Mouse (Mus musculus) midbrain, embryonic 13.5 days (tissue): Measurements from ENCODE around the gene Dnase1l1. TPM values are rescaled to one million over a fixed set of nuclear protein-coding genes. Genes with fewer than 3 reads are reported as not detected.

Source experiments
- ATAC-seq: fragments of 200-750 bp; cut with Nextera tagmentation; 2 replicates; pipeline ENCODE4 v1.8.0; 2017; ENCODE audit warnings: mild to moderate bottlenecking, moderate TSS enrichment, moderate library complexity
- H3K27ac ChIP-seq: fragments of 300-500 bp; sonication (generic); 2 replicates; pipeline ENCODE4 v1.5.1; 2015; ENCODE audit warnings: inconsistent platforms, mild to moderate bottlenecking, moderate library complexity
- H3K27me3 ChIP-seq: fragments of 300-500 bp; sonication (generic); 2 replicates; pipeline ENCODE4 v1.6.1; 2015; ENCODE audit warnings: mild to moderate bottlenecking, inconsistent platforms
- H3K36me3 ChIP-seq: fragments of 300-500 bp; sonication (generic); 2 replicates; pipeline ENCODE4 v1.6.1; 2015; ENCODE audit warnings: mild to moderate bottlenecking, inconsistent platforms
- H3K4me1 ChIP-seq: fragments of 300-500 bp; sonication (generic); replicated peaks from 2 replicates; pipeline ENCODE4 v1.6.1; 2015; ENCODE audit warnings: inconsistent platforms
- H3K4me2 ChIP-seq: fragments of 300-500 bp; sonication (generic); replicated peaks from 2 replicates; pipeline ENCODE4 v1.6.1; 2015; ENCODE audit warnings: moderate library complexity, mild to moderate bottlenecking, inconsistent platforms
- H3K4me3 ChIP-seq: fragments of 300-500 bp; sonication (generic); replicated peaks from 2 replicates; pipeline ENCODE4 v1.5.1; 2015; ENCODE audit warnings: mild to moderate bottlenecking, inconsistent platforms
- H3K9ac ChIP-seq: fragments of 300-500 bp; sonication (generic); replicated peaks from 2 replicates; pipeline ENCODE4 v1.6.1; 2015; ENCODE audit warnings: mild to moderate bottlenecking, inconsistent platforms
- H3K9me3 ChIP-seq: fragments of 300-500 bp; sonication (generic); 2 replicates; pipeline ENCODE4 v1.6.1; 2016; ENCODE audit warnings: mild to moderate bottlenecking, inconsistent platforms
- whole genome bisulfite sequencing: fragments of 180-500 bp; shearing (Covaris S2); methylation state at CpG from one replicate; pipeline ENCODE4 v1.1.7; 2015; 5-methylcytosine and 5-hydroxymethylcytosine counted together
- polyA plus RNA-seq: library from polyadenylated mRNA; unstranded; fragments of >200 nt; fragmentation: Nextera tagmentation; extraction: Ambion mirVana; gene quantifications from 2 replicates; pipeline ENCODE4 v1.2.1, GENCODE M21; 2015

Gene Dnase1l1
- polyA plus RNA-seq, 1 experiment from 2014 or later = 3.0 TPM

DNA sequence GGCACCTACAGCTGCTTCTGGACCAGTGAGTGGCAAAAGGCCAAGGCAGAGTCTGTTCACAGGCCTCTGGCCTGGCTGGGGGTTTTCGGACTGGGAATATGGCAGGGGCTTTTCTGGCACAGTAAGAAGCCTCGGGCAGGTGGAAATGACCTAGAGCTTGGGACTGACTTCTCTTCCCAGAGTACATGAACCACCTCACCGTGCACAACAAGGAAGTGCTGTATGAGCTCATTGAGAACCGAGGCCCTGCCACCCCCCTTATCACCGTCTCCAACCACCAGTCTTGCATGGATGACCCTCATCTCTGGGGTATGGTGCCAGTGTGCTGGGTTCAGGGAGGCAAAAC lies 928 bp upstream of the Dnase1l1 start:
- peak overlapping the region; percentile 77 for H3K27ac ChIP-seq
- peak overlapping the region; percentile 82 for H3K9ac ChIP-seq
- H3K36me3 ChIP-seq = 0 out of 2 replicates have a peak, but pooled peaks cover under 1% of the 10 kb centered on the region
- ATAC-seq = peak; percentile 48; the same call in 1 of the 2 replicates
- no peaks in the 10 kb centered on the region for H3K9me3 ChIP-seq
- WGBS = 39% methylated on average over 5 of the region's 5 CpGs
- H3K27me3 ChIP-seq = no peaks in the 10 kb centered on the region
- peak overlapping the region; percentile 61 for H3K4me2 ChIP-seq
- peak overlapping the region; percentile 61 for H3K4me3 ChIP-seq
- peaks cover 14% of the 10 kb centered on the region for H3K4me1 ChIP-seq

DNA sequence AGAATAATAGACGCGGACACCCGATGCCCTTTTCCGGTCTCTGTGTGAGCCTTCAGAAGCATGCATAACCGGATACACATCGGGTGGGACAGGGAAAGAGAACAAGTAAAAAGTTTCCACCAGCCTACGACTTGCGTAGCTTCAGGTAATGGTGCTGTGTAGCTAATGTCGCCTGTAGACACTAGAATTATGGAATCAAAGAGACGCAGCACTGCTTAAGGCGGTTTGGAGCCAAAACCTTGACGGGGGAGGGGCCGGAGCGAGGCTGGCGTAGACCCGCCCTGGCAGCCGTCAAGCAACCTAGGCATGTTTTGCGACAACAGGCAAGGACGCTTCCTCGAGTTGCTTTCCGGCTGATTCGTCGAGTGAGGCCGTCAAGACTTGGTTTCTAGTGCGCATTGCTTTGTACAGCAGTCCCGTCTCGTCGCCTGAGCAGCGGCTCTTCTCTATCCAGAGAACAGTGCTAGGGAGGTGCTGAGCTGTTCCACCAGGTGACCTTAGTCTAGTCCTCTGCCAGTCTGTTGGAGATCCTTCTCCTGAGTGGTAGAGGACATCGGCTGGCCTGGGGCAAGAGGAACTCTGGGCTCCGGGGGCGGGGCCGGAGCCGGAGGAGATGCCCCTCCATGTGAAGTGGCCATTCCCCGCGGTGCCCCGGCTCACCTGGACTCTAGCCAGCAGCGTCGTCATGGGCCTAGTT lies 406 bp upstream of the Dnase1l1 start:
- Histone ChIP-seq H3K4me3 (peak overlapping the region; percentile 61), H3K9me3 (no peaks in the 10 kb centered on the region)
- ATAC-seq = peak; percentile 88

GRCm38 (mm10) chrX:74281041-74281731 lies 951 bp downstream of the Dnase1l1 start:
- Histone ChIP-seq H3K27me3 (no peaks in the 10 kb centered on the region), H3K27ac (0 out of 2 replicates have a peak overlapping the region, but pooled peaks have one; percentile 5), H3K4me3 (peak overlapping the region; percentile 61), H3K4me1 (peaks cover 14% of the 10 kb centered on the region), H3K9ac (peak overlapping the region; percentile 82), H3K36me3 (no peaks in the 10 kb centered on the region), H3K9me3 (no peaks in the 10 kb centered on the region), H3K4me2 (peak overlapping the region; percentile 61)
- no peak; the same call in 1 of the 2 replicates for ATAC-seq
- 12% methylated on average over 14 of the region's 14 CpGs for WGBS

More for the DNA sequence above, 406 bp upstream of the Dnase1l1 start:
- no peaks in the 10 kb centered on the region for H3K27me3 ChIP-seq
- H3K4me2 ChIP-seq = peak overlapping the region; percentile 61
- 36% methylated on average over 39 of the region's 39 CpGs for WGBS
- peak overlapping the region; percentile 77 for H3K27ac ChIP-seq
- H3K4me1 ChIP-seq = peaks cover 14% of the 10 kb centered on the region
- peak overlapping the region; percentile 82 for H3K9ac ChIP-seq
- no peaks in the 10 kb centered on the region for H3K36me3 ChIP-seq

DNA sequence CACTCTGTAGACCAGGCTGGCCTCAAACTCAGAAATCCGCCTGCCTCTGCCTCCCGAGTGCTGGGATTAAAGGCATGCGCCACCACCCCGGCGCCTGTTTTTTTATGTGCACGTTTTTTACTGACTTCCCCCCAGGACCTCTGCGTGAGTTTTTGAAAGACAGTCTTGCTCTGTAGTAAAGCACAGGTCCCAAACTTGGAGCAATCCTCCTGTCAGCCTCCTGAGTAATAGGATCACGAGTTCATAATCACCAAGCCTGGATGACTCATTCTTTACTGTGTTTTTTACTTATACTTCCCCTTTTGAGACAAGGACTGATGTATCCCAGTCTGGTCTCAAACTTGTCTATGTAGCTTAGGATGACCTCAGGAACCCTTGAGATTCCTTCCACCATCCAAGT lies 4.2 kb downstream of the Dnase1l1 start:
- peaks cover 7% of the 10 kb centered on the region; the same call in 1 of the 2 replicates for H3K36me3 ChIP-seq
- H3K27ac ChIP-seq = no peak overlapping the region
- WGBS = 76% methylated on average over 8 of the region's 8 CpGs
- H3K4me3 ChIP-seq = no peak overlapping the region
- no peaks in the 10 kb centered on the region for H3K9me3 ChIP-seq
- no peaks in the 10 kb centered on the region for H3K27me3 ChIP-seq
- no peak overlapping the region for H3K4me2 ChIP-seq
- peaks cover 5% of the 10 kb centered on the region; the same call in 1 of the 2 replicates for H3K4me1 ChIP-seq
- no peak overlapping the region for H3K9ac ChIP-seq
- no peak for ATAC-seq

DNA sequence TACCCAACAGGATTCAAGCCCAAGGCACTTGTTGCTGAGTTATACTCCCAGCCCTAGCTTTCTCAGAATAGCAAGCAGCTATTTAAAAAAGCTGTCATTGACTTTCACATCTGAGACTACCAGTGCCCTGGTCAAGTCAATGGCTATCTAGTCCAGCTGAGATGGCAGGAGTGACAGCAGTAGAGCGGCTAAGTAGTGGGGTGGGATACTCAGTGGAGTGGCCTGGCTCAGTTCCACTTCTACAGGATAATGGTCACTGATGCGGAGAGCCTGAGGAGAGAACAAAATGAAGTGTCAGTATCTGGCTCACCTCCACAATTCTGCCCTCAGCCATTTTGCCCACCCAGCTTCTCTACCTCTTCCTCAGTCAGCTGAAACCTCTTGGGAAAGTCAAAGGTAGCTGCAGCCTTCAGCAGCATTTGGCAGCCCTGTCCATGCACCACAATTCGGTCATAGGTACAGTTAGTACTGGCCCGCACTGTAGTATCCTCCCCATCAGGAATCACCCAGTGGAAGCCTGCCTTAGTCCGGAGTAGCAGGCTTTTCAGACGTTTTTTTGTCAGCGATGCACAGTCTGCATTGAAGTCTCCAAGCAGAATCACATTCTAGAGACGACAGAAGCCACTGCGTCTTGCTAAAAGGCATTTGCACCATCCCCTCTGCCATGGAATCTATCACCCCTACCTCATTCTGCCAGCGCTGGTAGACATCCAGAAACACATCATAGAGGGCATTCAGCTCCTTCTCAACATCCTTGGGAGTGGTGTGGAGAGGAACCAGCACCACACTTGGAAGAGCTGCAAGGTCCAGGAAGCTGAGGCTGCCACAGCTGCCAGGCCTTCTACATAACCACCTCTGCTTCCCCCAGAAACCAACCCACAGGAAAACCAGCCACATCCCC lies 8.5 kb downstream of the Dnase1l1 start:
- H3K27me3 ChIP-seq = no peaks in the 10 kb centered on the region
- peaks cover 12% of the 10 kb centered on the region for H3K36me3 ChIP-seq
- H3K27ac ChIP-seq = peak overlapping the region; percentile 14; the same call in 1 of the 2 replicates
- no peak overlapping the region for H3K4me3 ChIP-seq
- H3K9ac ChIP-seq = no peak overlapping the region
- peaks cover 10% of the 10 kb centered on the region for H3K4me1 ChIP-seq
- 34% methylated on average over 10 of the region's 10 CpGs for WGBS
- H3K4me2 ChIP-seq = no peak overlapping the region
- H3K9me3 ChIP-seq = no peaks in the 10 kb centered on the region
- ATAC-seq = no peak

DNA sequence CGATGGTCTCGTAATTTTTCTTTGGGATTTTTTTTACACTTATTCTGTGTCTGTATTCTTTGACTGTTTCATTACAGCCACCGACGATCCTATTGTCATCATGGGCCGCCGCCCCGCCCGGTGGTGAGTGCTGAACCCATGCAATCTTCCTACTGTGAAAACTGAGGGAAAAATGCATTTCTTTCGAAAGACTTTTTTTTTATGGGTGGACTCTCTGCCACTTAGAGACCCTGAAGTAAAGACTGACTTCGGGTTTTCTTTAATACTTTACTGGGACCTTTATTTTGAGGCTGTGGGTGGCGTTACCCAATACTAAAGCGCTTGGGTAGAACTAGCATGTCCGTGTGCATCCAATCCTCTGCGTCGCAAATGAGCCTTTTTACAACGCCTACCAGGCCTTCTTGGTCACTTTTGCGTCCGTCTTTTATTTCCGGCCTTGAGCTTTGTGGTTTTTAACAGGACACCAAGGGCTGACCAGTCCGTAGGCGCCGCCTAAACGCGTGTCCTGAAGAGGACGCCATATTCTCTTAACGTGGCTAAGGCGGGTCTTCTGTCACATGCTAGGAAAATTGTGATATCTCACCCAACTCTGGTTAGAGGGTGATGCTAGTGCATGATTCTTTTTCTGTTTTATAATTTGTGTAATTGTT lies 11.1 kb downstream of the Dnase1l1 start:
- peaks cover 10% of the 10 kb centered on the region for H3K4me1 ChIP-seq
- peak overlapping the region; percentile 45; the same call in 1 of the 2 replicates for H3K27ac ChIP-seq
- no peaks in the 10 kb centered on the region for H3K9me3 ChIP-seq
- WGBS = 21% methylated on average over 27 of the region's 27 CpGs
- peaks cover 12% of the 10 kb centered on the region for H3K36me3 ChIP-seq
- peak overlapping the region; percentile 78 for H3K9ac ChIP-seq
- peak overlapping the region; percentile 64 for H3K4me2 ChIP-seq
- 0 out of 2 replicates have a peak, but pooled peaks have one; percentile 0 for ATAC-seq
- H3K27me3 ChIP-seq = no peaks in the 10 kb centered on the region
- peak overlapping the region; percentile 66 for H3K4me3 ChIP-seq

DNA sequence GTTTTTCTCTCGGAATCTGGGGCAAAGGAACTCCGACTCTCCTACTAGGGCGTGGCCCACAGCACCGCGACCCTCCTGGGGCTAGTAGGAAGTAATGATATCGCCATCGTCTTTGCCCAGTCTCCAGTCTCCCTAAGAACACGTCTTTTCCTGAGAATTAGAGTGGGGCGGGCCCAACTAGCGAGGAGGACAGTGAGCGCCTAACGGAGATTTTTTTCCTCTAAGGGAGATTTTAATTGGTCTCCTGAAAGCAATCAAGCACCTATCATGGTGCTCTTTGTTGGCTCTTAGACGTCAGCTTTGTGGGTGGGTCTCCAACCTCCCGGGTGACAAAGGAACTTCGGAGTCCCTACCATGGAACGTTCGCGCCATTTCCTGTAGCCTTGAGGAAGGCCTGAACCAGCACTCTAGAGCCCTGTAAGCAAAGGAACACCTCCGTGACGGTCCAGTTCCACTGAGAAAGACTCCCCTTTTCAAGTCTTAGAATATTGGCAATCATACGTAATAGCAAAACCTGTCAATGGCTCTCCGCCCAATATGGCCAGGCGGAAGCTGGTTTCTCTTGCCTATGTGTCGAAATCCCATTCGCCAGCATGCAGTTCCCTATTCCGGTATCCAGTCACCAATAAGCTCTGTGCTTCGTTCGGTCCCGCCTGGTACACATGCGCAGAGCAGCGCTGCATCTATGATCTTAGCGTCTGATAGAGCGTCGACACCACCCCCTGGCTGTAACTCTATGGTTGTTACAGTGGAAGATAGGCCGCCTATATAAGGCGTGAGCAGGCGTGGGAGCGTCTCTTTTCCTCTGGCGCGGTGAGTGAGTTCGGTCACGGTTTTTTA lies 11.9 kb downstream of the Dnase1l1 start, which contains the start of gene Rpl10:
TSS of gene Rpl10 (plus strand) at position 751 of the 840 bp plus-strand sequence.
- peak; percentile 96 for ATAC-seq
- Histone ChIP-seq H3K27me3 (no peaks in the 10 kb centered on the region), H3K36me3 (peaks cover 12% of the 10 kb centered on the region), H3K4me2 (peak within 1 kb of the TSS; percentile 64), H3K9me3 (no peaks in the 10 kb centered on the region), H3K9ac (peak within 1 kb of the TSS; percentile 78), H3K27ac (peak within 1 kb of the TSS; percentile 97), H3K4me1 (peaks cover 10% of the 10 kb centered on the region), H3K4me3 (peak within 1 kb of the TSS; percentile 66)
- 18% methylated on average over 42 of the region's 42 CpGs for WGBS

- H3K4me3 ChIP-seq = peak overlapping the region; percentile 66
- peak; percentile 51 for ATAC-seq
- peak overlapping the region; percentile 97 for H3K27ac ChIP-seq
- peak overlapping the region; percentile 51 for H3K4me2 ChIP-seq
- H3K36me3 ChIP-seq = peaks cover 12% of the 10 kb centered on the region
- no peaks in the 10 kb centered on the region for H3K9me3 ChIP-seq
- 21% methylated on average over 3 of the region's 3 CpGs for WGBS
- H3K9ac ChIP-seq = peak overlapping the region; percentile 61
- peaks cover 10% of the 10 kb centered on the region for H3K4me1 ChIP-seq
- H3K27me3 ChIP-seq = no peaks in the 10 kb centered on the region
These were observed 12.4 kb downstream of the Dnase1l1 start for GRCm38 (mm10) chrX:74269736-74270061.

DNA sequence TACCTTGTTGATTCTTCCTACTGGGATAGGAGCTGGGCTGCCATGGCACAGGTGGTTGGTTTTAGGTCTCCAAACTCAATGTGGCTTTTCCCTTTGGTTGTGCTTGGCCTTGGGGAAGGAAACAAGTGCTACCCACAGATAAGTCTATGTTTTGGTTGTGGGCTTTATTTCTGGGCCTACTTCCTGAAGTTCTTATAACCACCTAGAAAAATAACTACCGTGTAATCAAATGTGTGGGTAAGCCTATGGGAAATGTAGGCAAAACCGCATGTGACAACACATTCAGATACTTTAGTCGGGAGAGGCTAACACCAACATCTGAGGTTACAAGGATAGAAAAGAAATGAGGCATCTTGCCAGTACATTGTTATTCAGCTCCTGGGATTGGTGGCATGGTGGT lies 24.4 kb downstream of the Dnase1l1 start:
- 97% methylated on average over 3 of the region's 3 CpGs for WGBS

DNA sequence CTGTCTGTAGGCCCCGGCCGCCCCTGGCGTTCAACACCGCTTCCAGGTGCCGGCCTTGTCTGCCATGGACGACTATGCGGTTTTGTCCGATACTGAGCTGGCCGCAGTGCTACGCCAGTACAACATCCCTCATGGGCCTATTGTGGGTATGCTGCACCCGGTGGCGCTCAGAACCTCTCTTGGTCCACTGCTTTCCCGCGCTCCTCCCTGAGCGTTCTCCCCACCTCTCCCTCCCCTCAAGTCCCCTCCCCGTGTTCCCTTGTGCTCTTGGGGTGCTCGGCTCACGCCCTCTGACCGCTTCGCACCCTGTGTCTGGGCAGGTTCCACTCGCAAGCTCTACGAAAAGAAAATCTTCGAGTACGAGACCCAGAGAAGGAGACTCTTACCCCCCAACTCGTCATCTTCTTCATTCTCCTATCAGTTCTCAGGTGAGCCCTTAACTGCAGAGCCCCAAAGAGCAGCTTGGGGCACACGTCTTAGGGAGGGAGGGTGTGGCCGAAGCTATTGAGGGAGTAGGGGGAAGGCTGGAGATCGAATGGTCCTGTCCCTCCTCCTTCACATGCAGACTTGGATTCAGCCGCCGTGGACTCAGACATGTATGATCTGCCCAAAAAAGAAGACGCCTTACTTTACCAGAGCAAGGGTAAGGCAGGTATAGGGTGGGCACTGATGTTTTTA lies 27.1 kb downstream of the Dnase1l1 start:
- H3K4me3 ChIP-seq = peak overlapping the region; percentile 55
- H3K27ac ChIP-seq = peak overlapping the region; percentile 84
- H3K27me3 ChIP-seq = no peaks in the 10 kb centered on the region
- WGBS = 32% methylated on average over 30 of the region's 31 CpGs
- H3K9me3 ChIP-seq = no peaks in the 10 kb centered on the region
- peak overlapping the region; percentile 76 for H3K9ac ChIP-seq
- H3K4me2 ChIP-seq = peak overlapping the region; percentile 75
- H3K4me1 ChIP-seq = peaks cover 6% of the 10 kb centered on the region
- peak; percentile 78 for ATAC-seq
- H3K36me3 ChIP-seq = peaks cover 11% of the 10 kb centered on the region; the same call in 1 of the 2 replicates

More for the DNA sequence above, 24.4 kb downstream of the Dnase1l1 start:
- no peak overlapping the region for H3K27ac ChIP-seq
- H3K4me2 ChIP-seq = no peak overlapping the region
- H3K9ac ChIP-seq = no peak overlapping the region
- H3K4me1 ChIP-seq = peaks cover 6% of the 10 kb centered on the region
- ATAC-seq = no peak
- H3K36me3 ChIP-seq = peaks cover 11% of the 10 kb centered on the region; the same call in 1 of the 2 replicates
- H3K4me3 ChIP-seq = no peak overlapping the region
- H3K9me3 ChIP-seq = no peaks in the 10 kb centered on the region
- H3K27me3 ChIP-seq = no peaks in the 10 kb centered on the region
